Mouse (Mus musculus) cerebellum, adult 9-11 months (tissue): ENCODE data around the gene Brd4.

Experiments used
- DNase-seq: peaks from one replicate; pipeline ENCODE4 v3.0.0; 2022

Brd4 gene

GRCm38 (mm10) chr17:32284262-32285137, at the start of gene Brd4:
Gene Brd4, minus strand, starts transcription at chr17:32284722.
- peak; percentile 94 for DNase-seq

- DNase-seq = no peak
Observed at GRCm38 (mm10) chr17:32333675-32334303, 49.3 kb upstream of the Brd4 start.

- DNase-seq = no peak
Observed at GRCm38 (mm10) chr17:32327501-32327900, 43.0 kb upstream of the Brd4 start.

GRCm38 (mm10) chr17:32322809-32323208, 38.3 kb upstream of the Brd4 start:
- no peak for DNase-seq

- DNase-seq = no peak
Observed at GRCm38 (mm10) chr17:32321836-32322235, 37.3 kb upstream of the Brd4 start.

GRCm38 (mm10) chr17:32321390-32321734, 36.8 kb upstream of the Brd4 start:
- DNase-seq = no peak

GRCm38 (mm10) chr17:32320597-32321389, 36.3 kb upstream of the Brd4 start, which contains the start of gene Akap8:
Gene Akap8, minus strand, starts transcription at chr17:32321238.
- DNase-seq = peak; percentile 99

GRCm38 (mm10) chr17:32319950-32320349, 35.4 kb upstream of the Brd4 start:
- no peak for DNase-seq

GRCm38 (mm10) chr17:32317708-32318107, 33.2 kb upstream of the Brd4 start:
- no peak for DNase-seq

- peak; percentile 18 for DNase-seq
Observed at GRCm38 (mm10) chr17:32317032-32317431, 32.5 kb upstream of the Brd4 start.

GRCm38 (mm10) chr17:32315560-32315959, 31.0 kb upstream of the Brd4 start:
- DNase-seq = no peak

- DNase-seq = no peak
Observed at GRCm38 (mm10) chr17:32313892-32314291, 29.4 kb upstream of the Brd4 start.

- DNase-seq = peak; percentile 46
Observed at GRCm38 (mm10) chr17:32312801-32313200, 28.3 kb upstream of the Brd4 start.

- no peak for DNase-seq
Observed at GRCm38 (mm10) chr17:32307963-32308362, 23.4 kb upstream of the Brd4 start.

- DNase-seq = no peak
Observed at GRCm38 (mm10) chr17:32298125-32298524, 13.6 kb upstream of the Brd4 start.

GRCm38 (mm10) chr17:32295901-32296300, 11.4 kb upstream of the Brd4 start:
- DNase-seq = no peak

- no peak for DNase-seq
Observed at GRCm38 (mm10) chr17:32295160-32295559, 10.6 kb upstream of the Brd4 start.

GRCm38 (mm10) chr17:32285138-32285670, 682 bp upstream of the Brd4 start:
- DNase-seq = no peak

- DNase-seq = peak; percentile 64
Observed at GRCm38 (mm10) chr17:32283771-32284221, 726 bp downstream of the Brd4 start.

- no peak for DNase-seq
Observed at GRCm38 (mm10) chr17:32283341-32283740, 1.2 kb downstream of the Brd4 start.

GRCm38 (mm10) chr17:32281611-32282310, 2.8 kb downstream of the Brd4 start:
- DNase-seq = no peak

- DNase-seq = no peak
Observed at GRCm38 (mm10) chr17:32281126-32281525, 3.4 kb downstream of the Brd4 start.
